Mouse (Mus musculus) MEL (cell line): Measurements from ENCODE around the gene Tmem256. TPM values are rescaled to one million over a fixed set of nuclear protein-coding genes. Genes with fewer than 3 reads are reported as not detected.

Experiments
- DNase-seq: peaks from one replicate; pipeline ENCODE4 v3.0.0; 2011; ENCODE audit warnings: low read depth, low spot score
- H3K27ac ChIP-seq: 2 replicates; pipeline ENCODE4 v1.5.1; 2012; ENCODE audit warnings: low read depth, mild to moderate bottlenecking, control low read depth, low read length, moderate library complexity; ENCODE audit not compliant: control insufficient read depth
- H3K27me3 ChIP-seq, 2 experiments: fragments of 150-350 bp in 1 of 2; sonication (generic) in 1 of 2; 2 replicates each; pipeline ENCODE4 v1.6.1; 2012; ENCODE audit warnings: low read length in 2 of 2, mild to moderate bottlenecking in 2 of 2, improper control_type of control experiment in 1 of 2, moderate library complexity in 1 of 2; ENCODE audit not compliant: insufficient read depth in 2 of 2, control insufficient read depth in 1 of 2
- H3K36me3 ChIP-seq, 2 experiments: 2 replicates each; pipeline ENCODE4 v1.6.1; 2012 to 2014; ENCODE audit warnings: low read length in 2 of 2, improper control_type of control experiment in 1 of 2, inconsistent platforms in 1 of 2, mild to moderate bottlenecking in 1 of 2; ENCODE audit not compliant: insufficient read depth in 2 of 2, control insufficient read depth in 1 of 2
- H3K4me1 ChIP-seq, 2 experiments: fragments of 150-350 bp in 1 of 2; sonication (generic) in 1 of 2; 2 replicates each; pipeline ENCODE4 v1.6.1; 2012; ENCODE audit warnings: low read length in 2 of 2, improper control_type of control experiment in 1 of 2, mild to moderate bottlenecking in 1 of 2; ENCODE audit not compliant: insufficient read depth in 2 of 2, control insufficient read depth in 1 of 2
- H3K4me3 ChIP-seq, 2 experiments: fragments of 150-350 bp in 1 of 2; sonication (generic) in 1 of 2; 2 replicates each; pipeline ENCODE4 v1.5.1; 2012; ENCODE audit warnings: low read depth in 2 of 2, low read length in 2 of 2, mild to moderate bottlenecking in 2 of 2, moderate library complexity in 2 of 2, control low read depth in 1 of 2, improper control_type of control experiment in 1 of 2; ENCODE audit not compliant: control insufficient read depth in 1 of 2, insufficient read depth in 1 of 2
- H3K79me2 ChIP-seq: 2 replicates; pipeline ENCODE4 v1.6.1; 2012; ENCODE audit warnings: mild to moderate bottlenecking, low read length, moderate library complexity; ENCODE audit not compliant: control insufficient read depth, poor library complexity, insufficient read depth
- H3K9ac ChIP-seq: 2 replicates; pipeline ENCODE4 v1.6.1; 2012; ENCODE audit warnings: low read depth, mild to moderate bottlenecking, control low read depth, low read length, moderate library complexity; ENCODE audit not compliant: control insufficient read depth, poor library complexity, severe bottlenecking
- H3K9me3 ChIP-seq: fragments of 150-350 bp; sonication (generic); replicated peaks from 2 replicates; pipeline ENCODE4 v1.6.1; 2012; ENCODE audit warnings: mild to moderate bottlenecking, low read length, improper control_type of control experiment, moderate library complexity; ENCODE audit not compliant: insufficient read depth
- CHD1 ChIP-seq: IDR thresholded peaks from 2 replicates; pipeline ENCODE4 v1.6.1; 2012; ENCODE audit warnings: low read depth, mild to moderate bottlenecking, inconsistent platforms, low read length, improper control_type of control experiment
- CHD2 ChIP-seq: IDR thresholded peaks from 2 replicates; pipeline ENCODE4 v1.6.1; 2011; ENCODE audit warnings: low read length, improper control_type of control experiment
- E2F4 ChIP-seq: IDR thresholded peaks from 2 replicates; pipeline ENCODE4 v1.6.1; 2011; ENCODE audit warnings: low read depth, low read length, improper control_type of control experiment, borderline replicate concordance
- ELF1 ChIP-seq: IDR thresholded peaks from 2 replicates; pipeline ENCODE4 v1.6.1; 2014; ENCODE audit warnings: low read depth, mild to moderate bottlenecking, inconsistent platforms, low read length, improper control_type of control experiment, moderate library complexity
- EP300 ChIP-seq, 2 experiments: IDR thresholded peaks; 2 replicates each; pipeline ENCODE4 v1.6.1; 2011; ENCODE audit warnings: improper control_type of control experiment in 2 of 2, low read length in 2 of 2, low read depth in 1 of 2, mild to moderate bottlenecking in 1 of 2
- ETS1 ChIP-seq: IDR thresholded peaks from 2 replicates; pipeline ENCODE4 v1.6.1; 2012; ENCODE audit warnings: low read depth, mild to moderate bottlenecking, inconsistent platforms, low read length, improper control_type of control experiment, moderate library complexity
- GATA1 ChIP-seq: IDR thresholded peaks from 2 replicates; pipeline ENCODE4 v1.6.1; 2011; ENCODE audit warnings: low read depth, low read length, improper control_type of control experiment
- HCFC1 ChIP-seq: IDR thresholded peaks from 2 replicates; pipeline ENCODE4 v1.6.1; 2012; ENCODE audit warnings: low read depth, mild to moderate bottlenecking, inconsistent platforms, low read length, improper control_type of control experiment, moderate library complexity
- JUND ChIP-seq: IDR thresholded peaks from 2 replicates; pipeline ENCODE4 v1.6.1; 2011; ENCODE audit warnings: low read depth, mild to moderate bottlenecking, improper control_type of control experiment, low read length
- MAFK ChIP-seq: IDR thresholded peaks from 2 replicates; pipeline ENCODE4 v1.6.1; 2011; ENCODE audit warnings: low read depth, mild to moderate bottlenecking, low read length, improper control_type of control experiment, borderline replicate concordance
- MAX ChIP-seq: IDR thresholded peaks from 2 replicates; pipeline ENCODE4 v1.6.1; 2011; ENCODE audit warnings: low read length, improper control_type of control experiment
- MEF2A ChIP-seq: IDR thresholded peaks from 2 replicates; pipeline ENCODE4 v1.6.1; 2014; ENCODE audit warnings: low read depth, mild to moderate bottlenecking, inconsistent platforms, low read length, improper control_type of control experiment; ENCODE audit not compliant: poor library complexity, insufficient replicate concordance, severe bottlenecking; ENCODE audit errors: extremely low read depth
- MXI1 ChIP-seq: IDR thresholded peaks from 2 replicates; pipeline ENCODE4 v1.6.1; 2011; ENCODE audit warnings: mild to moderate bottlenecking, low read depth, low read length, improper control_type of control experiment
- MYC ChIP-seq: IDR thresholded peaks from 2 replicates; pipeline ENCODE4 v1.6.1; 2011; ENCODE audit warnings: low read depth, mild to moderate bottlenecking, low read length, improper control_type of control experiment, moderate library complexity
- NELFE ChIP-seq: IDR thresholded peaks from 2 replicates; pipeline ENCODE4 v1.6.1; 2011; ENCODE audit warnings: low read depth, low read length, improper control_type of control experiment
- NRF1 ChIP-seq: IDR thresholded peaks from 2 replicates; pipeline ENCODE4 v1.6.1; 2014; ENCODE audit warnings: low read depth, mild to moderate bottlenecking, inconsistent platforms, low read length, improper control_type of control experiment, moderate library complexity; ENCODE audit not compliant: poor library complexity, insufficient read depth, severe bottlenecking
- RCOR1 ChIP-seq: IDR thresholded peaks from 2 replicates; pipeline ENCODE4 v1.6.1; 2012; ENCODE audit warnings: low read depth, mild to moderate bottlenecking, inconsistent platforms, low read length, improper control_type of control experiment
- SIN3A ChIP-seq: IDR thresholded peaks from 2 replicates; pipeline ENCODE4 v1.6.1; 2012; ENCODE audit warnings: low read length, improper control_type of control experiment, inconsistent platforms
- SMC3 ChIP-seq: IDR thresholded peaks from 2 replicates; pipeline ENCODE4 v1.6.1; 2011; ENCODE audit warnings: low read depth, low read length, improper control_type of control experiment
- TAL1 ChIP-seq: IDR thresholded peaks from 2 replicates; pipeline ENCODE4 v1.6.1; 2012; ENCODE audit warnings: mild to moderate bottlenecking, inconsistent platforms, low read length, moderate library complexity, mixed read lengths
- TBP ChIP-seq: IDR thresholded peaks from 2 replicates; pipeline ENCODE4 v1.8.0; 2011; ENCODE audit warnings: low read depth, low read length, improper control_type of control experiment
- TCF12 ChIP-seq: IDR thresholded peaks from 2 replicates; pipeline ENCODE4 v1.6.1; 2014; ENCODE audit warnings: low read depth, mild to moderate bottlenecking, inconsistent platforms, low read length, improper control_type of control experiment, moderate library complexity
- UBTF ChIP-seq: IDR thresholded peaks from 2 replicates; pipeline ENCODE4 v1.6.1; 2012; ENCODE audit warnings: low read depth, mild to moderate bottlenecking, inconsistent platforms, low read length, improper control_type of control experiment, moderate library complexity, borderline replicate concordance; ENCODE audit not compliant: insufficient read depth
- USF2 ChIP-seq, 2 experiments: IDR thresholded peaks; 2 replicates each; pipeline ENCODE4 v1.6.1; 2011 to 2012; ENCODE audit warnings: improper control_type of control experiment in 2 of 2, low read length in 2 of 2, borderline replicate concordance in 1 of 2, inconsistent platforms in 1 of 2, low read depth in 1 of 2, mild to moderate bottlenecking in 1 of 2; ENCODE audit not compliant: insufficient read depth in 1 of 2
- ZC3H11A ChIP-seq: IDR thresholded peaks from 2 replicates; pipeline ENCODE4 v1.6.1; 2012; ENCODE audit warnings: low read depth, mild to moderate bottlenecking, inconsistent platforms, low read length, improper control_type of control experiment
- polyA plus RNA-seq, 2 experiments: library from polyadenylated mRNA; stranded (reverse) in 1 of 2; unstranded in 1 of 2; fragments of >175 nt in 1 of 2; fragments of >200 nt in 1 of 2; gene quantifications; 2 replicates each; pipeline versions ENCODE4 v1.2.1 to v1.2.4; 2012; ENCODE audit warnings: low replicate concordance in 2 of 2, low read depth in 1 of 2; ENCODE audit not compliant: insufficient read length in 2 of 2, insufficient read depth in 1 of 2, missing spikeins in 1 of 2
- total RNA-seq: library from RNA; depleted of rRNA; stranded (reverse); fragments of 300-350 nt; gene quantifications from 2 replicates; pipeline ENCODE4 v1.2.3, GENCODE M21; 2012

Gene Tmem256
- total and polyA plus RNA-seq, 3 experiments: 181 to 190 TPM; not detected in 1

DNA sequence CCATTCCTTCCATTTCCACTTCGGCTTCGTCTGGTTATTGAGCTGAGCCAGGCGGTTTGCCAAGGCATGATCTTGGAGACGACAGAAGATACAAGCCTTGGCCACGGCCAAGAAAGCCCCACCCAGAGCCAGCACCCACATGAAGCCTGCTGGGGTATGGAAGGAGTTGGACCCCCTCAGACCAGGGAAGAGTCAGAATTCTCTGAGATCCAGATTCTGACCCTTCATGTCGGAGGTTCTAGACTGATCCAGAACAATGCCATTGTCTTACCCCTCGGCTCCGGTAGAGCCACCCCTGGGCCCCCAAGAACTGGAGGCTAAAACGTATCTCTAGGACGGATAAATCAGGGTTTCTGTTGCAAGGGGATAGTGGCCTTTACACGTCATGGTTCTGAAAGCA, 39.6 kb downstream of the Tmem256 start, which contains the start of gene Tmem95:
Tmem95 (minus strand) TSS at position 141 of the 400 bp plus-strand sequence.
- TF ChIP-seq NELFE (no peak), NRF1 (no peak), MAX (no peak), RCOR1 (no peak), ZC3H11A (no peak), MXI1 (no peak), MYC (no peak), MAFK (no peak)
- H3K27me3 ChIP-seq: no peaks in the 10 kb centered on the region
- H3K4me3 ChIP-seq: peak within 1 kb of the TSS in 1 of 2 experiments; percentile 22; a peak in 3 of 4 replicates
- H3K4me1 ChIP-seq: peaks cover 11 to 54% of the 10 kb centered on the region in 2 experiments
- peaks cover 0 to 31% of the 10 kb centered on the region in 2 experiments; a peak in 2 of 4 replicates for H3K36me3 ChIP-seq
- H3K9ac ChIP-seq: peak within 1 kb of the TSS; percentile 47
- peak within 1 kb of the TSS; percentile 39 for H3K27ac ChIP-seq
- no peaks in the 10 kb centered on the region for H3K9me3 ChIP-seq
- H3K79me2 ChIP-seq: no peaks in the 10 kb centered on the region
- no peak for DNase-seq

DNA sequence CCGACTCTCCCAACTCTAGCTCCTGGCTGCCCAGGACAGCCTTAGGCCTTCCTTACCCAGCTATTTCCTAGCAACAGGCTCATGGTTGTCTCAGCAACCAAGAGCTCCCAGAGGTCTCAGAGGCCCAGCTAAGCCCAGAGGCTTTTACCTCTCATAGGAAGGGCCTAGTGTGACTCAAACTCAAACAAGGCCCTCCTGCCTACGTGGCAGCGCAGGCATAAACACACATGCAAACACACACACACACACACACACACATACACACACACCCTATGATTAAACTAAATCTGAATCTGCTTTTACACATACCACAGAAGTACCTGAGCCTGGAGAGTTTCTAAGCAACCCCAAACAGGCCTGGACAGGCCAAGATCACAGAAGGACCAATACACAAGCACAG, 40.1 kb downstream of the Tmem256 start:
- Histone ChIP-seq H3K4me3 (no peak overlapping the region), H3K27me3 (no peaks in the 10 kb centered on the region), H3K9ac (no peak overlapping the region), H3K4me1 (peaks cover 11 to 57% of the 10 kb centered on the region in 2 experiments), H3K9me3 (no peaks in the 10 kb centered on the region), H3K79me2 (no peaks in the 10 kb centered on the region), H3K36me3 (peaks cover 0 to 33% of the 10 kb centered on the region in 2 experiments; a peak in 2 of 4 replicates), H3K27ac (peak overlapping the region; percentile 39)
- DNase-seq: no peak
- TF ChIP-seq ETS1 (no peak), MXI1 (no peak), ZC3H11A (no peak), TBP (no peak), SMC3 (no peak), MEF2A (no peak)

DNA sequence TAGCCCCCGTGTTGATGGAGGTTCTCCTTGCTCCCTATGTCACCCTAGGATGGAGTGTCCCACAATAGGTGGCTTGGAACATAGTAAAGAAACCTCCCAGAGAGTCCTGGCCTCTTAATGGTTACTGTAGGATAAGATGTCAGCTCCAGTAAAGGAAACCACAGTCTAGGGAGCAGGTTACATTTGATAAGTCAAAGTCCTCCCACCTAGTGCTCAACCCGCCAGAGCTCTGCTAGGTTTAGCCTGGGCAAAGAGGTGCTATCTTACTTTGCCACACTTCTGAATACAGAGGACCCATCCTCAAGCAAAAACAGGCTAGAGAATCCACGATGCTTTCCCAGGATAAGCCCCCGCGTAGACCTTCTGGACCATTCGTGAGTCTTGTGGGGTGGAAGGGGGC, 40.6 kb downstream of the Tmem256 start:
- Histone ChIP-seq H3K27me3 (no peaks in the 10 kb centered on the region), H3K4me3 (no peak overlapping the region), H3K36me3 (peaks cover 0 to 36% of the 10 kb centered on the region in 2 experiments; a peak in 2 of 4 replicates), H3K9me3 (no peaks in the 10 kb centered on the region), H3K9ac (0 out of 2 replicates have a peak overlapping the region, but pooled peaks have one; percentile 11), H3K4me1 (peaks cover 11 to 62% of the 10 kb centered on the region in 2 experiments), H3K27ac (peak overlapping the region; percentile 64), H3K79me2 (no peaks in the 10 kb centered on the region)
- peak; percentile 83 for DNase-seq
- TF ChIP-seq USF2 (IDR thresholded peaks at IDR 0.05; ENCODE audit: borderline replicate concordance in 1 of 2, insufficient read depth in 1 of 2, low read depth in 1 of 2, low read length in 2 of 2) (no peak), JUND (no peak), TAL1 (peak; percentile 78), SMC3 (peak; percentile 19; the same call in 1 of the 2 replicates), GATA1 (peak; percentile 86), EP300 (IDR thresholded peaks at IDR 0.05; ENCODE audit: low read depth in 1 of 2, low read length in 2 of 2) (peak; percentile 80 to 89), E2F4 (no peak), CHD2 (no peak), MYC (no peak), TBP (no peak), TCF12 (peak; percentile 73), CHD1 (no peak), UBTF (no peak), ELF1 (no peak), RCOR1 (peak; percentile 72), HCFC1 (no peak), ETS1 (peak; percentile 22; the same call in 1 of the 2 replicates), SIN3A (peak; percentile 43; the same call in 1 of the 2 replicates), ZC3H11A (no peak), NRF1 (no peak)
